Mouse (Mus musculus): Measurements from ENCODE around the gene Gldc. TPM values are rescaled to one million over a fixed set of nuclear protein-coding genes. Genes with fewer than 3 reads are reported as not detected.

Gldc gene
- polyA plus RNA-seq, 1 experiment from 2014 or later = 6.6 TPM

DNA sequence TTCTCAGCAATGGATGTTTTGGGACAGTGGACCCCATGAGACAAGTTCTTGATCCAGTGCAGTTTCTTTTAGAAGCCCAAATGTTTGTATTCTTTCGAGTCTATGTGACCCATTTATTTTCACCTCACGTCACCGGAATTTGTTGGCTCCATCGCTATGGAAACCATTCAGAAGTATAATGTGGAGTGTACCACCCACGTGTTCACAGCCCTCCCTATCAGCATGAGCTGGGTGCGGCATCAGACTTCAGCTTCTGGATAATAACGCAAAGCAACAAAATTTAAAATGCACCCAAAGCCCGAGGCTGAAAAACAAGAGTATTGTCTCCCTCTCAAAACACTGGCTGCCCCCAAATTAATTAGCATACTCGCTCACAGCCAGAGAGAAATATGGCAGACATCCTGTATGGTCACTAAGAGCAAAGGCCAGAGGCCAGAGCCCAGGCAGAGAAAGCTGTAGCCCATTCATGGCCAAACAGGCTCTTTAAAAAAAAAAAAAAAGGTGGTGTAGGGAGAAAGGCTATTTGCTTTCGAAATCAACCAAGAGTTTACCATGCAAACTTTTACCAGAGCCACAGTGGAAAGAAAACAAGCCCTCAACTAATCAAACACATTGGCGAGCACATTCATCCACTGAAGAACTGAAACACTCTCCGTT is 18.1 kb downstream of the Gldc start:
- Histone ChIP-seq H3K4me1 (no peaks in the 10 kb centered on the region), H3K4me3 (replicated peaks) (no peak overlapping the region), H3K4me2 (replicated peaks) (no peak overlapping the region), H3K27me3 (no peaks in the 10 kb centered on the region), H3K27ac (replicated peaks) (no peak overlapping the region), H3K36me3 (no peaks in the 10 kb centered on the region), H3K9ac (no peak overlapping the region), H3K9me3 (replicated peaks) (no peaks in the 10 kb centered on the region)
- no peak for ATAC-seq (ENCODE audit: insufficient number of reproducible peaks, low FRiP score, low TSS enrichment, low read depth)
- 70% methylated on average over 12 of the region's 12 CpGs for WGBS

- H3K4me2 ChIP-seq (replicated peaks) = no peak overlapping the region
- 70% methylated on average over 3 of the region's 3 CpGs for WGBS
- no peak overlapping the region for H3K27ac ChIP-seq (replicated peaks)
- H3K9ac ChIP-seq = no peak overlapping the region
- H3K9me3 ChIP-seq (replicated peaks) = no peaks in the 10 kb centered on the region
- no peak overlapping the region for H3K4me3 ChIP-seq (replicated peaks)
- no peaks in the 10 kb centered on the region for H3K4me1 ChIP-seq
- no peaks in the 10 kb centered on the region for H3K36me3 ChIP-seq
- no peak for ATAC-seq (ENCODE audit: insufficient number of reproducible peaks, low FRiP score, low TSS enrichment, low read depth)
- H3K27me3 ChIP-seq = no peaks in the 10 kb centered on the region
Measured at GRCm38 (mm10) chr19:30153729-30154128, 21.5 kb downstream of the Gldc start.

DNA sequence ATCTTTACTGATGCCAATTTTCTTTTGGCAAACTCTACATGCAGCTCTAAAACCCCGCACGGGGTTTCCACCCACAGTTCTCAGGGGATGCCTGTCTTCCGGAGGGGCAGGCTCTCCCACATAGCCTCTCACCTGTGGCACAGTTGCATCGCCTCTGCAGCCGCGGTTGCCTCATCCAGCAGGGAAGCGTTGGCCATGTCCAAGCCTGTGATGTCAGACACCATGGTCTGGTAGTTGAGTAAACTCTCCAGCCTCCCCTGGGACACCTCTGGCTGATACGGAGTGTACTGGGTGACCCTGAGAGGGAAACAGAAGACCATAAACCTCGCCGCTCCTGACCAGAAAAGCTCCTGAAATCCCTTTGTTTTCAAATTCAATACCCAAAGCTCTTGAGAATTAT is 23.9 kb downstream of the Gldc start:
- H3K9me3 ChIP-seq (replicated peaks) = no peaks in the 10 kb centered on the region
- no peaks in the 10 kb centered on the region for H3K36me3 ChIP-seq
- 82% methylated on average over 10 of the region's 10 CpGs for WGBS
- H3K4me1 ChIP-seq = no peaks in the 10 kb centered on the region
- no peak overlapping the region for H3K4me2 ChIP-seq (replicated peaks)
- H3K27me3 ChIP-seq = no peaks in the 10 kb centered on the region
- no peak overlapping the region for H3K4me3 ChIP-seq (replicated peaks)
- no peak overlapping the region for H3K27ac ChIP-seq (replicated peaks)
- ATAC-seq (ENCODE audit: insufficient number of reproducible peaks, low FRiP score, low TSS enrichment, low read depth) = no peak
- no peak overlapping the region for H3K9ac ChIP-seq

DNA sequence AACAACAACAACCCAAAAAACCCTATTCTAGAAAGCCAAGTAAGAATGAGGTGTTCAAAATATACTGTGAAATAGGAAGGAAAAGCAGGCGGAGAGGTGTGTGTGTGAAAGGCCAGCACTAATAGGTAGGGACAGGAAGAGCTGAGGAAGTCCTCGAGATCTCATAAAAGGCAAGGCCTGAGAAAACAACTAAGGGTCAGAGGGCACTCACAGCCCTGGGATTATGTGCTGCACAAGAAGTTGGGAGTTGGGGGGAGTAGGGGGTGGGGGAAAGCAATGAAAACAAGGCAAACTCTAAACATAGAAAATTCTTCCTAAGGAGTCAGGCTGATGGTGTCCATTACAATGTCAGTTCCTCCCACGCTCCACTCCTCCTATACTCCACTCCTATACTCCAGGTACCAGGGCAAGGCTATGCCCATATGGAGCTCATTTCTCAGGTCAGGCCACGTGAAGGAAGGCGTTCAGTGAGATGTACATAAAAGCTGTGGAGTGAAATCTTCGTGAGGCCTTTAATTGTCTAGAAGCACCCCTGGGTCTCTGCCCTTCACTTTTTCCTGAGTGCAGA is 25.9 kb downstream of the Gldc start:
- ATAC-seq (ENCODE audit: insufficient number of reproducible peaks, low FRiP score, low TSS enrichment, low read depth) = no peak
- Histone ChIP-seq H3K9ac (no peak overlapping the region), H3K36me3 (no peaks in the 10 kb centered on the region), H3K4me1 (no peaks in the 10 kb centered on the region), H3K27me3 (no peaks in the 10 kb centered on the region), H3K4me3 (replicated peaks) (no peak overlapping the region), H3K9me3 (replicated peaks) (no peaks in the 10 kb centered on the region), H3K27ac (replicated peaks) (no peak overlapping the region), H3K4me2 (replicated peaks) (no peak overlapping the region)
- WGBS = 40% methylated on average over 6 of the region's 6 CpGs

DNA sequence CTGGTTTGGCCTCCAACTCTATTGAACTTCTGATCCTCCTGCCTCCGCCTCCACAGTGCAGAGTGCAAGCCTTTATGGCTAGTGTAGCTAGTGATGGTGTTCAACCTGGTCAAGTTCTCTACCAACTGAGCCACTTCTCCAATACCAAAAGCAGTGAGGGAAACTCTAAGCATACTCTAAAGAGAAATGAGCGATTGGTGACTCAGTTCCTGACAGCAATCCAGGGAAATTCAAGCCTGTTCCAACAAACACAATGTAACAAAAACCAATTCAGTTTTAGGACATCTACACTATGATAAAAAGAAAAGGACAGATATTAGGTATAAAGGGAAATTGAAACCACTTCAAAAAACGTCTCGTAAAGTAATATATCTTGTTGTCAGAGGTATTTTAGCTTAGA is 27.9 kb downstream of the Gldc start:
- no peak overlapping the region for H3K27ac ChIP-seq (replicated peaks)
- no peak for ATAC-seq (ENCODE audit: insufficient number of reproducible peaks, low FRiP score, low TSS enrichment, low read depth)
- 75% methylated on average over 4 of the region's 4 CpGs for WGBS
- no peaks in the 10 kb centered on the region for H3K9me3 ChIP-seq (replicated peaks)
- no peaks in the 10 kb centered on the region for H3K36me3 ChIP-seq
- no peak overlapping the region for H3K4me3 ChIP-seq (replicated peaks)
- H3K27me3 ChIP-seq = no peaks in the 10 kb centered on the region
- no peaks in the 10 kb centered on the region for H3K4me1 ChIP-seq
- H3K4me2 ChIP-seq (replicated peaks) = no peak overlapping the region
- no peak overlapping the region for H3K9ac ChIP-seq

- no peak for ATAC-seq (ENCODE audit: insufficient number of reproducible peaks, low FRiP score, low TSS enrichment, low read depth)
- H3K36me3 ChIP-seq = no peaks in the 10 kb centered on the region
- H3K27me3 ChIP-seq = no peaks in the 10 kb centered on the region
- no peak overlapping the region for H3K9ac ChIP-seq
- 74% methylated on average over 6 of the region's 6 CpGs for WGBS
- H3K9me3 ChIP-seq (replicated peaks) = no peaks in the 10 kb centered on the region
- no peak overlapping the region for H3K4me2 ChIP-seq (replicated peaks)
- H3K27ac ChIP-seq (replicated peaks) = no peak overlapping the region
- no peak overlapping the region for H3K4me3 ChIP-seq (replicated peaks)
- no peaks in the 10 kb centered on the region for H3K4me1 ChIP-seq
Measured at GRCm38 (mm10) chr19:30146761-30147160, 28.5 kb downstream of the Gldc start.

GRCm38 (mm10) chr19:30145106-30145505 is 30.1 kb downstream of the Gldc start:
- 85% methylated on average over 4 of the region's 4 CpGs for WGBS
- no peak overlapping the region for H3K4me3 ChIP-seq (replicated peaks)
- ATAC-seq (ENCODE audit: insufficient number of reproducible peaks, low FRiP score, low TSS enrichment, low read depth) = no peak
- H3K9ac ChIP-seq = no peak overlapping the region
- no peaks in the 10 kb centered on the region for H3K9me3 ChIP-seq (replicated peaks)
- no peaks in the 10 kb centered on the region for H3K4me1 ChIP-seq
- H3K4me2 ChIP-seq (replicated peaks) = no peak overlapping the region
- H3K36me3 ChIP-seq = no peaks in the 10 kb centered on the region
- H3K27me3 ChIP-seq = no peaks in the 10 kb centered on the region
- H3K27ac ChIP-seq (replicated peaks) = no peak overlapping the region

DNA sequence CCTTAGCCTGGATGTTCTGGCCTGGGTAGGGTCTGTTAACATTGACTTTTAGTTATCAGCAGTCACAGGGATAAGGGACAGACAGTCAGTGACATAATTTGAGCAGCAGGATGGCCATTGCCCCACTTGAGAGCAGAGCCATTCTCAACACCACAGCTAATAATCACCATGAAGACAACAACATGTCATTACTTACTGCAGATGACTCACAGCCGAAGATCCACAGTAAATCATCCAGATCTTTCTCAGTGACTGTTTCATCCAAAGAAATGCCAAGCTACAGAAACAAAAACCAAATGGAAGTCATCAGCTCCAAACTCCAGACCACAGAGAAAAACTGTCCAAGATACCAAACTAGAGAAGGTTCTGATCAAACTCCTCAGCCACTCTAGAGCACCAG is 38.9 kb downstream of the Gldc start:
- no peak for ATAC-seq (ENCODE audit: insufficient number of reproducible peaks, low FRiP score, low TSS enrichment, low read depth)
- Histone ChIP-seq H3K9me3 (replicated peaks) (no peaks in the 10 kb centered on the region), H3K9ac (no peak overlapping the region), H3K4me1 (no peaks in the 10 kb centered on the region), H3K27ac (replicated peaks) (no peak overlapping the region), H3K27me3 (no peaks in the 10 kb centered on the region), H3K36me3 (no peaks in the 10 kb centered on the region), H3K4me2 (replicated peaks) (no peak overlapping the region), H3K4me3 (replicated peaks) (no peak overlapping the region)
- WGBS = 61% methylated on average over 1 of the region's 1 CpGs

DNA sequence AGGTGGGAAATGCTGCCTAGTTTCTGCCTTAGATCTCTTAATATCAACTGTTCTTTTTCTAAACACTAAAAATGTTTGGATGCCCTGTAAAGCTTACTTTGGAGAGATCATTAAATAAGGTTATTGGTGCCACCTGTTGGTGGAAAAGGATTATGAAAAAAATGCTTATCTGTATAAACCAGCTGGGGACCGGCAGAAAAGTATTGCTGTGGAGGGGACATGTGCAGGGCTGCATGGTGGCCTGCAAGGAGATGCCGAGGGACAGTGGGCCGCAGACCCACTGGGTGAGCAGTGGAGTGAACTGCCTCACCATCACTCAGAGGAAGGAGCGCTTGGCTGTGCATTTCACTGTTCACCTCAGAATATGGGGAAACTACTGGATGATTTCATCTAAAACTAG is 47.1 kb downstream of the Gldc start:
- ATAC-seq (ENCODE audit: insufficient number of reproducible peaks, low FRiP score, low TSS enrichment, low read depth) = no peak
- Histone ChIP-seq H3K4me2 (replicated peaks) (no peak overlapping the region), H3K9ac (no peak overlapping the region), H3K36me3 (no peaks in the 10 kb centered on the region), H3K9me3 (replicated peaks) (no peaks in the 10 kb centered on the region), H3K4me1 (no peaks in the 10 kb centered on the region), H3K27me3 (no peaks in the 10 kb centered on the region), H3K27ac (replicated peaks) (no peak overlapping the region), H3K4me3 (replicated peaks) (no peak overlapping the region)
- WGBS = 69% methylated on average over 4 of the region's 4 CpGs

- WGBS = 93% methylated on average over 7 of the region's 7 CpGs
- Histone ChIP-seq H3K27ac (replicated peaks) (no peak overlapping the region), H3K27me3 (no peaks in the 10 kb centered on the region), H3K9ac (no peak overlapping the region), H3K4me2 (replicated peaks) (no peak overlapping the region), H3K36me3 (no peaks in the 10 kb centered on the region), H3K4me1 (no peaks in the 10 kb centered on the region), H3K4me3 (replicated peaks) (no peak overlapping the region), H3K9me3 (replicated peaks) (no peaks in the 10 kb centered on the region)
- no peak for ATAC-seq (ENCODE audit: insufficient number of reproducible peaks, low FRiP score, low TSS enrichment, low read depth)
Measured at GRCm38 (mm10) chr19:30125670-30126059, 49.6 kb downstream of the Gldc start.

DNA sequence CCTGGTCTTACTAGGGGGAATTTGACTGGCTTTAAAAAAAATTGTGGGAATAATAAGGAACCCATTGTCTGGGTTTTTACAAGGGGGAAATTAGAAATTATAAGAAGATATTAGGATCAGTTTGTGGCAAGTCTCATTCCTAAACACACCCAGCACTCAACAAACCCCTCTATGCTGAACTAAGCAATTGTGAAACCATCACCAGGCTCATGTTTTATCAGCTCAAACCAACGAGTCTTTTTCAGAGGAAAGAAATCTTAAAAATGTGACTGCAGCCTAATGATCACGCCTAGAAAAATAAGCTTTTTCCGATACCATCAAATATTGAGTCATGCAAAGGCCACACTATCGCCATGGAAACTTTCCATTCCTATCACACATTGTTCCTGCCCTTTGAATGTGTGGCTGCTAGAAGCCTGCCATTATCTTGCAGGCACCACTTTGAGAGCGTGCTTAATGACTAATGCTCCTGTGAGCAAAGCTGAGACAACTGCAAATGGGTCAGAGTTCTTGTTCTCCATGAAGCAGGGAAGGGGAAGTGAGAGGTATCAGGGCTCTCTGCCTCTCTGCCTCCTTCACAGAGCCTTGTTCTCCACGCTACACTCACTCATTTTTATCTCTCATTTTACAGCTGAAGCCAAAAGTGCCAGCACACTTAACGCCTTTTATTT is 50.1 kb downstream of the Gldc start:
- no peak for ATAC-seq (ENCODE audit: insufficient number of reproducible peaks, low FRiP score, low TSS enrichment, low read depth)
- no peak overlapping the region for H3K9ac ChIP-seq

More for the DNA sequence above, 50.1 kb downstream of the Gldc start:
- Histone ChIP-seq H3K4me2 (replicated peaks) (no peak overlapping the region), H3K27ac (replicated peaks) (no peak overlapping the region), H3K9me3 (replicated peaks) (no peaks in the 10 kb centered on the region), H3K4me3 (replicated peaks) (no peak overlapping the region), H3K4me1 (no peaks in the 10 kb centered on the region), H3K27me3 (no peaks in the 10 kb centered on the region), H3K36me3 (no peaks in the 10 kb centered on the region)
- WGBS = 76% methylated on average over 7 of the region's 7 CpGs
